Mouse (Mus musculus): ENCODE data around the gene Mturn.

- no peak for TF ChIP-seq CTCF (IDR thresholded peaks at IDR 0.05; ENCODE audit: borderline replicate concordance, insufficient read depth, low read depth, low read length)
- TF ChIP-seq POLR2A (IDR thresholded peaks at IDR 0.05; ENCODE audit: borderline replicate concordance, insufficient read depth, low read length), result peak; percentile 46; the same call in 1 of the 2 replicates
These were observed 463 bp downstream of the Mturn start for GRCm38 (mm10) chr6:54681746-54682428.

Data from cerebellum, adult 2 months (tissue).